Mouse (Mus musculus) CH12.LX (cell line): ENCODE measurements around the gene Slc39a3. TPM values are rescaled to one million over a fixed set of nuclear protein-coding genes. Genes with fewer than 3 reads are reported as not detected.

ENCODE experiments used
- DNase-seq: peaks from one replicate; pipeline ENCODE4 v3.0.0-alpha.2; 2013; ENCODE audit errors: extremely low read depth
- H3K27ac ChIP-seq: 2 replicates; pipeline ENCODE4 v1.5.1; 2012; ENCODE audit warnings: low read depth, mild to moderate bottlenecking, control low read depth, moderate library complexity; ENCODE audit not compliant: insufficient read depth
- H3K27me3 ChIP-seq: replicated peaks from 2 replicates; pipeline ENCODE3; 2012; ENCODE audit warnings: inconsistent platforms
- H3K36me3 ChIP-seq, 2 experiments: replicated peaks in 1 of 2; 2 replicates each; pipeline versions ENCODE3 to v1.6.1; 2012; ENCODE audit warnings: inconsistent platforms in 1 of 2, low read length in 1 of 2, mild to moderate bottlenecking in 1 of 2, mixed read lengths in 1 of 2, moderate library complexity in 1 of 2; ENCODE audit not compliant: control insufficient read depth in 1 of 2, insufficient read depth in 1 of 2
- H3K4me1 ChIP-seq, 2 experiments: 2 replicates each; pipeline ENCODE4 v1.6.1; 2012; ENCODE audit warnings: inconsistent platforms in 1 of 2, moderate library complexity in 1 of 2; ENCODE audit not compliant: insufficient read depth in 2 of 2, control insufficient read depth in 1 of 2
- H3K4me2 ChIP-seq: 2 replicates; pipeline ENCODE4 v1.6.1; 2012; ENCODE audit warnings: low read depth, mild to moderate bottlenecking, control low read depth; ENCODE audit not compliant: poor library complexity, insufficient read depth, severe bottlenecking
- H3K4me3 ChIP-seq, 3 experiments: fragments of 150-350 bp in 1 of 3; sonication (generic) in 1 of 3; replicated peaks in 1 of 3; 2 replicates each; pipeline versions ENCODE3 to v1.5.1; 2011 to 2012; ENCODE audit warnings: low read depth in 2 of 3, low read length in 2 of 3, mild to moderate bottlenecking in 2 of 3, moderate library complexity in 2 of 3, control low read depth in 1 of 3, improper control_type of control experiment in 1 of 3, inconsistent platforms in 1 of 3, mixed read lengths in 1 of 3; ENCODE audit not compliant: poor library complexity in 1 of 3
- H3K79me2 ChIP-seq: replicated peaks from 2 replicates; pipeline ENCODE4 v1.6.1; 2012; ENCODE audit warnings: mild to moderate bottlenecking, moderate library complexity; ENCODE audit not compliant: control insufficient read depth, poor library complexity, insufficient read depth, severe bottlenecking; ENCODE audit errors: extremely low read depth
- H3K9ac ChIP-seq: 2 replicates; pipeline ENCODE4 v1.6.1; 2012; ENCODE audit warnings: low read depth, mild to moderate bottlenecking, control low read depth, moderate library complexity; ENCODE audit not compliant: insufficient read depth
- H3K9me3 ChIP-seq: replicated peaks from 2 replicates; pipeline ENCODE3; 2012; ENCODE audit warnings: low read length, inconsistent platforms, mixed read lengths
- BHLHE40 ChIP-seq: IDR thresholded peaks from 2 replicates; pipeline ENCODE4 v1.6.1; 2011; ENCODE audit warnings: mild to moderate bottlenecking, low read depth, low read length, improper control_type of control experiment
- CHD1 ChIP-seq: IDR thresholded peaks from 2 replicates; pipeline ENCODE4 v1.6.1; 2012; ENCODE audit warnings: low read depth, low read length, improper control_type of control experiment, inconsistent platforms
- CHD2 ChIP-seq: IDR thresholded peaks from 2 replicates; pipeline ENCODE4 v1.6.1; 2011; ENCODE audit warnings: low read length, improper control_type of control experiment
- E2F4 ChIP-seq: IDR thresholded peaks from 2 replicates; pipeline ENCODE4 v1.6.1; 2011; ENCODE audit warnings: low read depth, low read length, improper control_type of control experiment; ENCODE audit not compliant: insufficient replicate concordance
- ELF1 ChIP-seq: IDR thresholded peaks from 2 replicates; pipeline ENCODE4 v1.6.1; 2014; ENCODE audit warnings: low read depth, mild to moderate bottlenecking, inconsistent platforms, low read length, improper control_type of control experiment
- EP300 ChIP-seq: IDR thresholded peaks from 2 replicates; pipeline ENCODE4 v1.6.1; 2011; ENCODE audit warnings: low read length, improper control_type of control experiment
- ETS1 ChIP-seq: conservative IDR thresholded peaks from 2 replicates; pipeline ENCODE4 v1.6.1; 2012; ENCODE audit warnings: low read depth, mild to moderate bottlenecking, inconsistent platforms, low read length, improper control_type of control experiment, moderate library complexity
- HCFC1 ChIP-seq: IDR thresholded peaks from 2 replicates; pipeline ENCODE4 v1.6.1; 2012; ENCODE audit warnings: low read depth, mild to moderate bottlenecking, inconsistent platforms, low read length, improper control_type of control experiment
- IRF4 ChIP-seq: IDR thresholded peaks from 2 replicates; pipeline ENCODE4 v1.6.1; 2014; ENCODE audit warnings: low read depth, mild to moderate bottlenecking, inconsistent platforms, low read length, improper control_type of control experiment
- JUN ChIP-seq: IDR thresholded peaks from 2 replicates; pipeline ENCODE4 v1.6.1; 2011; ENCODE audit warnings: low read depth, mild to moderate bottlenecking, low read length, improper control_type of control experiment, moderate library complexity; ENCODE audit not compliant: insufficient read depth
- JUND ChIP-seq: conservative IDR thresholded peaks from 2 replicates; pipeline ENCODE4 v1.6.1; 2011; ENCODE audit warnings: low read depth, low read length, improper control_type of control experiment
- KAT2A ChIP-seq: IDR thresholded peaks from 2 replicates; pipeline ENCODE4 v1.6.1; 2012; ENCODE audit warnings: low read length, improper control_type of control experiment, inconsistent platforms; ENCODE audit not compliant: insufficient replicate concordance
- MAX ChIP-seq: IDR thresholded peaks from 2 replicates; pipeline ENCODE4 v1.6.1; 2011; ENCODE audit warnings: low read length, improper control_type of control experiment
- MAZ ChIP-seq: IDR thresholded peaks from 2 replicates; pipeline ENCODE4 v1.6.1; 2012; ENCODE audit warnings: low read depth, mild to moderate bottlenecking, inconsistent platforms, low read length, improper control_type of control experiment, moderate library complexity
- MEF2A ChIP-seq: IDR thresholded peaks from 2 replicates; pipeline ENCODE4 v1.6.1; 2014; ENCODE audit warnings: low read depth, mild to moderate bottlenecking, inconsistent platforms, low read length, improper control_type of control experiment, borderline replicate concordance
- MYC ChIP-seq: IDR thresholded peaks from 2 replicates; pipeline ENCODE4 v1.6.1; 2011; ENCODE audit warnings: low read depth, mild to moderate bottlenecking, improper control_type of control experiment, low read length
- NELFE ChIP-seq: IDR thresholded peaks from 2 replicates; pipeline ENCODE4 v1.6.1; 2011; ENCODE audit warnings: low read depth, low read length, improper control_type of control experiment
- NRF1 ChIP-seq: IDR thresholded peaks from 2 replicates; pipeline ENCODE4 v1.6.1; 2014; ENCODE audit warnings: low read depth, mild to moderate bottlenecking, inconsistent platforms, low read length, improper control_type of control experiment, moderate library complexity
- PAX5 ChIP-seq: IDR thresholded peaks from 2 replicates; pipeline ENCODE4 v1.6.1; 2012; ENCODE audit warnings: low read length, inconsistent platforms, mixed read lengths
- RAD21 ChIP-seq: IDR thresholded peaks from 2 replicates; pipeline ENCODE4 v1.6.1; 2011; ENCODE audit warnings: low read depth, mild to moderate bottlenecking, low read length, improper control_type of control experiment, moderate library complexity
- SIN3A ChIP-seq: IDR thresholded peaks from 2 replicates; pipeline ENCODE4 v1.6.1; 2012; ENCODE audit warnings: low read length, improper control_type of control experiment, inconsistent platforms
- SMC3 ChIP-seq: IDR thresholded peaks from 2 replicates; pipeline ENCODE4 v1.6.1; 2011; ENCODE audit warnings: low read depth, low read length, improper control_type of control experiment
- TBP ChIP-seq: conservative IDR thresholded peaks from 2 replicates; pipeline ENCODE4 v1.6.1; 2011; ENCODE audit warnings: low read depth, low read length, improper control_type of control experiment
- TCF12 ChIP-seq: IDR thresholded peaks from 2 replicates; pipeline ENCODE4 v1.6.1; 2014; ENCODE audit warnings: low read depth, mild to moderate bottlenecking, inconsistent platforms, low read length, improper control_type of control experiment
- UBTF ChIP-seq: IDR thresholded peaks from 2 replicates; pipeline ENCODE4 v1.6.1; 2012; ENCODE audit warnings: low read depth, mild to moderate bottlenecking, inconsistent platforms, low read length, improper control_type of control experiment, moderate library complexity
- USF1 ChIP-seq: IDR thresholded peaks from 2 replicates; pipeline ENCODE4 v1.6.1; 2014; ENCODE audit warnings: low read depth, mild to moderate bottlenecking, inconsistent platforms, low read length, improper control_type of control experiment
- ZC3H11A ChIP-seq: IDR thresholded peaks from 2 replicates; pipeline ENCODE4 v1.6.1; 2012; ENCODE audit warnings: low read depth, mild to moderate bottlenecking, inconsistent platforms, low read length, improper control_type of control experiment
- ZKSCAN1 ChIP-seq: IDR thresholded peaks from 2 replicates; pipeline ENCODE4 v1.6.1; 2012; ENCODE audit warnings: low read depth, inconsistent platforms, low read length, improper control_type of control experiment, borderline replicate concordance
- ZMIZ1 ChIP-seq: IDR thresholded peaks from 2 replicates; pipeline ENCODE4 v1.6.1; 2012; ENCODE audit warnings: low read depth, mild to moderate bottlenecking, inconsistent platforms, low read length, improper control_type of control experiment
- ZNF384 ChIP-seq: IDR thresholded peaks from 2 replicates; pipeline ENCODE4 v1.6.1; 2012; ENCODE audit warnings: low read depth, low read length, improper control_type of control experiment, inconsistent platforms
- dilution Hi-C: fragments of 300-500 bp; cut with MboI; formaldehyde crosslinking; loops from 2 replicates; pipeline ENCODE4 v1.14.3; 2020; ENCODE audit warnings: low sequenced_read_pairs; ENCODE audit not compliant: extremely low pct_unique_long_range_greater_than_20kb, extremely low pct_ligation_motif_present
- in situ Hi-C: fragments of 300-500 bp; cut with MboI; formaldehyde crosslinking; loops from 3 replicates; pipeline ENCODE4 v1.14.3; 2019; ENCODE audit warnings: low sequenced_read_pairs, low pct_ligation_motif_present, low pct_unique_long_range_greater_than_20kb, mixed read lengths
- polyA plus RNA-seq: library from polyadenylated mRNA; unstranded; fragments of >175 nt; gene quantifications from 2 replicates; pipeline ENCODE4 v1.2.1, GENCODE M21; 2012; ENCODE audit warnings: low read depth; ENCODE audit not compliant: insufficient read length
- total RNA-seq, 2 experiments: library from RNA; depleted of rRNA; stranded (reverse); fragments of 300-350 nt in 1 of 2; fragments of >200 nt in 1 of 2; gene quantifications; 2 replicates each; pipeline ENCODE4 v1.2.3; 2012 to 2014

Slc39a3 gene
- total and polyA plus RNA-seq, 3 experiments, result 3.9 to 7.2 (median 4.2) TPM

- dilution Hi-C loops, result no loop called here
- H3K27me3 ChIP-seq, result peaks cover 63% of the 10 kb centered on the region
These were observed 40.7 kb downstream of the Slc39a3 start for GRCm38 (mm10) chr10:80996501-80996900.

GRCm38 (mm10) chr10:80995091-80995632 lies 42.1 kb downstream of the Slc39a3 start:
- H3K9ac ChIP-seq, result no peak overlapping the region
- no peak overlapping the region for H3K4me2 ChIP-seq
- H3K4me1 ChIP-seq, result peaks cover 16 to 46% of the 10 kb centered on the region in 2 experiments
- no peak overlapping the region for H3K27ac ChIP-seq
- H3K9me3 ChIP-seq, result peaks cover 6% of the 10 kb centered on the region
- dilution Hi-C loops, result no loop called here
- peaks cover 51% of the 10 kb centered on the region for H3K27me3 ChIP-seq
- no peaks in the 10 kb centered on the region for H3K36me3 ChIP-seq
- no peak overlapping the region for H3K4me3 ChIP-seq
- no peaks in the 10 kb centered on the region for H3K79me2 ChIP-seq
- peak; percentile 71 for DNase-seq
- in situ Hi-C loops, result loop anchor here (5.0 to 10.0 kb wide), 3 partner anchors 177 to 248 kb away; partner anchors contain the start of gene Amh
- no peak for TF ChIP-seq KAT2A
- TF ChIP-seq EP300, result no peak
- TF ChIP-seq RAD21, result no peak; the same call in none of the 2 replicates
- TF ChIP-seq MAZ, result peak; percentile 32; the same call in 1 of the 2 replicates
- TF ChIP-seq TCF12, result no peak
- 0 out of 2 replicates have a peak, but pooled peaks have one; percentile 7 for TF ChIP-seq ELF1
- peak; percentile 93 for TF ChIP-seq ZC3H11A
- TF ChIP-seq CHD1, result no peak
- TF ChIP-seq MAX, result peak; percentile 91
- no peak for TF ChIP-seq JUN
- no peak for TF ChIP-seq IRF4
- TF ChIP-seq USF1, result no peak
- peak; percentile 56 for TF ChIP-seq ZNF384
- TF ChIP-seq BHLHE40, result peak; percentile 26; the same call in 1 of the 2 replicates
- TF ChIP-seq TBP, result no peak
- peak; percentile 42; the same call in 1 of the 2 replicates for TF ChIP-seq NELFE
- TF ChIP-seq NRF1, result no peak
- TF ChIP-seq ETS1, result no peak
- TF ChIP-seq SMC3, result peak; percentile 96
- TF ChIP-seq CHD2, result no peak
- no peak for TF ChIP-seq E2F4
- no peak for TF ChIP-seq PAX5
- TF ChIP-seq ZMIZ1, result no peak
- peak; percentile 60 for TF ChIP-seq SIN3A
- TF ChIP-seq HCFC1, result no peak
- 0 out of 2 replicates have a peak, but pooled peaks have one; percentile 23 for TF ChIP-seq MEF2A
- no peak for TF ChIP-seq ZKSCAN1

More at GRCm38 (mm10) chr10:80996501-80996900, 40.7 kb downstream of the Slc39a3 start:
- in situ Hi-C loops, result loop anchor here (5.0 to 10.0 kb wide), 3 partner anchors 176 to 249 kb away; partner anchors contain the start of gene Amh
- H3K79me2 ChIP-seq, result no peaks in the 10 kb centered on the region
- no peak overlapping the region for H3K27ac ChIP-seq
- H3K4me1 ChIP-seq, result peaks cover 14 to 44% of the 10 kb centered on the region in 2 experiments
- peaks cover 3% of the 10 kb centered on the region for H3K9me3 ChIP-seq
- H3K4me2 ChIP-seq, result no peak overlapping the region
- no peak overlapping the region for H3K4me3 ChIP-seq
- no peaks in the 10 kb centered on the region for H3K36me3 ChIP-seq
- TF ChIP-seq ETS1 (no peak), ZKSCAN1 (no peak), CHD1 (no peak), MAZ (no peak), MYC (no peak), UBTF (no peak), TCF12 (no peak), KAT2A (no peak), SMC3 (no peak), ZNF384 (no peak), ZC3H11A (no peak), JUND (no peak)
- TF ChIP-seq, all 38 proteins: peak for 0
- H3K9ac ChIP-seq, result no peak overlapping the region
- no peak for DNase-seq
